Mouse (Mus musculus): ENCODE measurements at regions not wholly inside any gene's neighbourhood (a gene's known extent, or its start where the extent isn't known, plus 50 kb on each side); places are given as distances from the start of the nearest gene placed in this dataset.

GRCm38 (mm10) chr16:37459533-37459890 is 74.8 kb upstream of the Stxbp5l start:
- no peak for ATAC-seq (ENCODE audit: insufficient number of reproducible peaks, low FRiP score, low TSS enrichment)

- ATAC-seq (ENCODE audit: insufficient number of reproducible peaks, low FRiP score, low TSS enrichment): peak; percentile 71; the same call in 1 of the 2 replicates
Observed at GRCm38 (mm10) chr16:37458592-37459532, 74.1 kb upstream of the Stxbp5l start.

- ATAC-seq (ENCODE audit: insufficient number of reproducible peaks, low FRiP score, low TSS enrichment): no peak
Observed at GRCm38 (mm10) chr16:37455971-37456370, 71.2 kb upstream of the Stxbp5l start.

- ATAC-seq (ENCODE audit: insufficient number of reproducible peaks, low FRiP score, low TSS enrichment): peak; percentile 70
Observed at GRCm38 (mm10) chr16:37449846-37450245, 65.1 kb upstream of the Stxbp5l start.

- ATAC-seq (ENCODE audit: insufficient number of reproducible peaks, low FRiP score, low TSS enrichment): no peak
Observed at GRCm38 (mm10) chr16:37445756-37446155, 61.0 kb upstream of the Stxbp5l start.

- peak; percentile 95 for ATAC-seq (ENCODE audit: insufficient number of reproducible peaks, low FRiP score, low TSS enrichment)
Observed at GRCm38 (mm10) chr16:37442936-37443335, 58.2 kb upstream of the Stxbp5l start.

- ATAC-seq (ENCODE audit: insufficient number of reproducible peaks, low FRiP score, low TSS enrichment): peak; percentile 43; the same call in 1 of the 2 replicates
Observed at GRCm38 (mm10) chr16:37442481-37442880, 57.7 kb upstream of the Stxbp5l start.

DNA sequence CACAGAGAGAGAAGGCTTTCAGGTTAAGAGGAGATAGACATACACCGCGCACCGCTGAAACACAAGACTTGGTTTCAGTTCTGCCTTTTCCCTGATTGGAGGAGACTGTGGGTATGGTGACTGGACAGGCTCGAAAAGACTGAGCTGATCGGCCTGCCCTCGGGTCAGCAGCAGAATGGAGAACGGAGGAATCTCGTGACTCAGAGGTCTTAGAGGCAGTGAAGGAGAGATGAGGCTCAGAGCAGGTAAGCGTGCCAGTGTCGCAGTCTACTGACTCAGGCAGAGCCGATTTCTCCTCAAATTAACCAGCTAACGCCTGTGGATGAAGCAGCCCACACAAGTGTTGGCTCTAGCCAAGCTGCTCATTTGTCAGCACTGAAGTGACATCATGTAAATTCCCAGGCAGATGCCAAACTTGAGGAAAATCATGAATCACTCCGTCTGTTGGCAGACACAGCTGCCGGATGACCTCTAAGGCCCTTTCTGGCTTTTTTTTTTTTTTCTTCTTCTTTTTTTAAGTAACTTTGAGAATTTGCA is 55.9 kb upstream of the Stxbp5l start:
- ATAC-seq (ENCODE audit: insufficient number of reproducible peaks, low FRiP score, low TSS enrichment): peak; percentile 16; the same call in 1 of the 2 replicates
